Mouse (Mus musculus): ENCODE measurements around the gene Gm1113.

Gm1113 gene

GRCm38 (mm10) chr9:35479456-35479855 is 38.6 kb downstream of the Gm1113 start:
- DNase-seq (ENCODE audit: low spot score in 2 of 2): no peak

GRCm38 (mm10) chr9:35475394-35475793 is 42.7 kb downstream of the Gm1113 start:
- no peak for DNase-seq (ENCODE audit: low spot score in 2 of 2)

- DNase-seq (ENCODE audit: low spot score in 2 of 2): no peak
Measured at GRCm38 (mm10) chr9:35474104-35474724, 43.9 kb downstream of the Gm1113 start.

- DNase-seq (ENCODE audit: low spot score in 2 of 2): no peak
Measured at GRCm38 (mm10) chr9:35468913-35469312, 49.2 kb downstream of the Gm1113 start.

GRCm38 (mm10) chr9:35467264-35467817 is 50.7 kb downstream of the Gm1113 start:
- DNase-seq (ENCODE audit: low spot score in 2 of 2): no peak

- DNase-seq (ENCODE audit: low spot score in 2 of 2): no peak
Measured at GRCm38 (mm10) chr9:35459594-35459993, 58.5 kb downstream of the Gm1113 start.

All from spleen, postnatal 4 days (tissue).